Mouse (Mus musculus): ENCODE measurements around the gene Krtap28-10. TPM values are rescaled to one million over a fixed set of nuclear protein-coding genes. Genes with fewer than 3 reads are reported as not detected.

Krtap28-10 gene
- not detected in 2 replicates for polyA plus RNA-seq (2012; ENCODE audit: insufficient read depth, insufficient read length, low replicate concordance, missing spikeins)

DNA sequence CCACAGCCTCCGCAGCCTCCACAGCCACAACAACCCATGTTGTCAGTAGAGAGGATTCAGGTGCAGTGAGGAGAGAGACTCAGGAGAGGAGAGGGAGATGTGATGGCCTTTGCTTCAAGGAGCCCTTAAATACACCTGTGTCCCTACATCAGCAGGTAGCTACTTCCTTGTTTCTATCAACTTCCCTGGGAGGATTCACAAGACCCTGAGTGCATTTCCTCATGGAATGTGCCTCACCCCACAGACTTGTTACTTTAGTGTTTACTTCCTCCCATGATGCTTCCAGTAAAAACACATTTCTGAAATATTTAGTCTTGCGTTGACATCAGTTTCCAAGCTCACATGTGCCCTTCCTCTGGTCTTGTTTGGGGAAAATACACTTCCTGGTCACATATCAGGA is at the start of gene Krtap28-10:
Gene Krtap28-10 (minus strand): TSS at position 101 of the 400 bp plus-strand sequence.
- no peak for TF ChIP-seq POLR2A (IDR thresholded peaks at IDR 0.05; ENCODE audit: insufficient read depth, low read depth, low read length)
- no peak for TF ChIP-seq CTCF (IDR thresholded peaks at IDR 0.05; ENCODE audit: insufficient read depth, low read depth, low read length)
- no peak within 1 kb of the TSS for H3K27ac ChIP-seq (ENCODE audit: insufficient read depth, low read depth, low read length)
- no peaks in the 10 kb centered on the region; the same call in 1 of the 2 replicates for H3K4me1 ChIP-seq (ENCODE audit: control insufficient read depth, insufficient read depth, low read length)
- no peak within 1 kb of the TSS for H3K4me3 ChIP-seq (ENCODE audit: insufficient read depth, low read depth, low read length)
- WGBS: 80% methylated on average over 1 of the region's 2 CpGs

DNA sequence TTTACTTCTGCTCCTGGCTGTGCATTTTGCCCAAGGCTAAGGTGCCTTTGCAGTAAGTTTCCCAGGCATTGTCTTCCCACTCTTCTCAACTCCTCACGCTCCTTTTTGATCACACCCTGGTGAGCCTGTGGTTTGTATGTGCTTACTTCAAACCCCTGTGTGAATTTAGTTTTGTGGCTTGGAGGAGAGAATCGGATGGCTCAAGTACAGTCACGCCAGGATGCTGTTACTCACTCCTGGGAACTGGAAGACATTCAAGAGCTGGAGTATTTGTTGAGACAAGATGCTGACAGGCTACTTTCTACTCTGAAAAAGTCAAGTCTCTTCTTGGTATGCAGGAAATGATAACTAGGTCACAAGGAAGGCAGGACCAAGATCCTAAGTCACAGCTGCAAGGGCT is 49.0 kb upstream of the Krtap28-10 start:
- Histone ChIP-seq H3K27ac (ENCODE audit: insufficient read depth, low read depth, low read length) (no peak overlapping the region), H3K4me3 (ENCODE audit: insufficient read depth, low read depth, low read length) (no peak overlapping the region), H3K4me1 (ENCODE audit: control insufficient read depth, insufficient read depth, low read length) (no peaks in the 10 kb centered on the region)
- WGBS: 79% methylated on average over 3 of the region's 3 CpGs
- no peak for TF ChIP-seq CTCF (IDR thresholded peaks at IDR 0.05; ENCODE audit: insufficient read depth, low read depth, low read length)
- no peak for TF ChIP-seq POLR2A (IDR thresholded peaks at IDR 0.05; ENCODE audit: insufficient read depth, low read depth, low read length)

DNA sequence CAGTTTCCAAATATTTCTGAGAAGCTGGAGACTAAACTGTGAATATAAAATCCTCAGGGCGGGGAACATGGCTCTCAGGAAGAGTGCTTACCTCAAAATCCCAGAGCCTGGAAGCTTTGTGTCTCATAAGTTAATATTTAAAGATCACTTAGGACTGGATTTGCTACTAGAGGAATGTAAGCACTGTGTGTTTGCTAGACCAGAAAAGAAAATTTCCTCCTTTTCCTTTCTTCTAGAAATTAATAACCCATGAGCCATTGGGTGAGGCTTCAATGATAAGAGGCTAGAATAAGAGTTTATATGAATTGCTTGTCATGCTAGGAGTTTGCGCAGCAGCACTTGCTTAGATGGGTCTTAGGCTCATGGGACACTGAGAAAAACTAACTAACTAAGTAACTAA is 42.5 kb upstream of the Krtap28-10 start:
- Histone ChIP-seq H3K4me1 (ENCODE audit: control insufficient read depth, insufficient read depth, low read length) (no peaks in the 10 kb centered on the region), H3K27ac (ENCODE audit: insufficient read depth, low read depth, low read length) (no peak overlapping the region), H3K4me3 (ENCODE audit: insufficient read depth, low read depth, low read length) (no peak overlapping the region)
- WGBS: 93% methylated on average over 2 of the region's 2 CpGs
- TF ChIP-seq CTCF (IDR thresholded peaks at IDR 0.05; ENCODE audit: insufficient read depth, low read depth, low read length): no peak
- no peak for TF ChIP-seq POLR2A (IDR thresholded peaks at IDR 0.05; ENCODE audit: insufficient read depth, low read depth, low read length)

DNA sequence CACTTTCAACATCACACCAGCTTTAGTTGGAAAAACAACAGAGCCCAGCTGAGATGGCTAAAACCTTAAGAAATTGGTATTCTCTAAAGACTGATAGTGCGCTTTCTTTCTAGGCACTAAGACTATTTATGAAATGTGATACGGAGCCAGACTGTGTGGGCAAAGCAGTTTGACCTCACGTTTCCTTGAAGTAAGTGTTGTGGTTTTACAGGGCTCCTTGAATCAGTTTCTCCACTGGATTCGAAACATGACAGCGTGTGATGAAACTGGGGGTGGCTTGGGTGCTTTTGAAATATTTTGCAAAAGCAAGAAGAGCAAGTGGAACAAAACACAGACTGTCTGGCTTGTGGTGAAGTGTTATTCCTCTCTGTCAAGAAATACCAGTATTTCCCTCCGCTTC is 34.7 kb upstream of the Krtap28-10 start:
- Histone ChIP-seq H3K27ac (ENCODE audit: insufficient read depth, low read depth, low read length) (no peak overlapping the region), H3K4me3 (ENCODE audit: insufficient read depth, low read depth, low read length) (no peak overlapping the region), H3K4me1 (ENCODE audit: control insufficient read depth, insufficient read depth, low read length) (no peaks in the 10 kb centered on the region)
- 81% methylated on average over 6 of the region's 6 CpGs for WGBS
- no peak for TF ChIP-seq CTCF (IDR thresholded peaks at IDR 0.05; ENCODE audit: insufficient read depth, low read depth, low read length)
- TF ChIP-seq POLR2A (IDR thresholded peaks at IDR 0.05; ENCODE audit: insufficient read depth, low read depth, low read length): no peak

DNA sequence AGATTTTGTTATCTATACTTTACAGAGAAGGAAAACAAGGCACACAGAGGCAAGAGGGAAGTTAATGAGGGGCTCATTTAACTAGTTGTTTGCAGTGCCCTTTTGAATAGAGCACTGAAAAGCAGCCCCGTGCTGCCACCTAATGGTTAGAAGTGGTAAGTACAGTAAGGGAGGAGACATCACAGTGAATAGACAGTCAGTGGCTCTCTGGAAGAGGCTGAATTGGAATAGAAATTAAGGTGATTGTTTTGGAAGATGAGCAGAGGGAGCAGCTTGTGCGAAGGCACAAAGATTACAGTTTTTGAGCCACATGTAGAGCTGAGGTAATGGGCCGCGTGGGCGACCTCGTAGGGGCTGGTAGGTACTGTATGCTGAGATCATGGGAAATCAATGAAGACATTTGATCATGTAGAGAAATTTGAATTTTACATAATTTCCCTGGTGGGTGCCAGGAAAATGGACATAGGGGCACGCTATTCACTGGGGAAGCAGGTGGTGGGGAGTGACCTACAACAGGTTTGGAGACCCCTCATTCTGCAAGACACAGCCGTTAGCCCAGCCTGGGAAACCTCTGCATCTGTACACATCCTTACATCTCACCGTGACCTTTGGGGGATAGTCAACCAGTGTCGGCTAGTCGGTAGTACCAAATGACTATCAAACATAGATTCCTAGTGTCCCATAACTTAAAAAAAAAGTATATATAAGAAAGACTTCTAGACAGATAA is 34.1 kb upstream of the Krtap28-10 start:
- 44% methylated on average over 11 of the region's 11 CpGs for WGBS
- Histone ChIP-seq H3K4me3 (ENCODE audit: insufficient read depth, low read depth, low read length) (no peak overlapping the region), H3K4me1 (ENCODE audit: control insufficient read depth, insufficient read depth, low read length) (no peaks in the 10 kb centered on the region), H3K27ac (ENCODE audit: insufficient read depth, low read depth, low read length) (no peak overlapping the region)
- TF ChIP-seq POLR2A (IDR thresholded peaks at IDR 0.05; ENCODE audit: insufficient read depth, low read depth, low read length) (no peak), CTCF (IDR thresholded peaks at IDR 0.05; ENCODE audit: insufficient read depth, low read depth, low read length) (no peak)

DNA sequence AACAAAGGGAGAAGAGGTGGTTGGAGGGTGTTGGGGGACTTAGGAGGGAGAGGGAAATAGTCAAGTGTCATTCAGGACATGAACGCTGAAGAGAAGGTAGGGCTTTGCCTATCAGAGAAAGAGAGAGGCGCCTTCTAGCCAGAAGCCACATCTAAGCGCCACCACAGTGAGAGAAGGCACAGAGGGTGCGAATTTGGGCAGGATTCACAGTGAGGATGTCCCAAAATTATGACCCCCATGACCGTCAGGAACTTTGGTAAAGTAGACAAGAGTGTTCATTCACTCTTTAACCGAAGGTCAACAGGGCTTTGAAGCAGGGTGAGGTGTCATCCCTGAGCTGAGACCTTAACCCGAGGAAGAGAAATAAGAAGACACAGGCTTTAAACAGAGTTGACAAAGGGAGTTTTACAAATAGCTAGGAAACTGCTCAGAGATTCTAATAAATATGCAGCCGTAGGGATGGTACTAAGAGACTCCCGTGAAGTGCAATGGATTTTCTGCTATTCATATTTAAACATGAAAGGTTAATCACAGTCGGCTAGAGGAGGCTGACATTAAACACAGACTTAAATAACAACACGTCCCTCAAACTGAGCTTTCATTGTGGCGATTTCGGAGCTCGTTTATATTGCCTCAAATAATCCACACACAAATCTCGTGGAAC is 33.4 kb upstream of the Krtap28-10 start:
- no peaks in the 10 kb centered on the region for H3K4me1 ChIP-seq (ENCODE audit: control insufficient read depth, insufficient read depth, low read length)
- no peak overlapping the region for H3K4me3 ChIP-seq (ENCODE audit: insufficient read depth, low read depth, low read length)
- H3K27ac ChIP-seq (ENCODE audit: insufficient read depth, low read depth, low read length): no peak overlapping the region
- WGBS: 28% methylated on average over 15 of the region's 15 CpGs
- TF ChIP-seq POLR2A (IDR thresholded peaks at IDR 0.05; ENCODE audit: insufficient read depth, low read depth, low read length): no peak
- TF ChIP-seq CTCF (IDR thresholded peaks at IDR 0.05; ENCODE audit: insufficient read depth, low read depth, low read length): no peak

DNA sequence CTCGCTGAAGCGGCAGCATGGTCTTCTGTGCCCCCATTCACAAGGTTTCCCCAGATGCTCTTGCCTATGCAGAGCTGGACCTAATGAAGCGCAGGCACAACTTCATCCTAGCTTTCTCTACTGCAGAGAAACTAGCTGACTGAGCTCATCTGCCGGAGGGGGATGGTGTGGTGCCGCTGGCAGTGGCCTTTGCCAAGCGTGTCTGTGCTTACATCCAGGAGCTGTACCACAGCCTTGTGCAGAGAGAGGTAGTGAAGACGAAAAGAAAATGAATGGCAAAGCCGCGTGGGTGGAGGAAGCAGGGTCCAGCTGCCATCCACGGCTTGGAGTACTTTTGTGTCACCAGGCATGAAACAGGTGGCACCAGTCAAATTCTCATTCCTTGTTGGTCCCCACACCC is 24.9 kb upstream of the Krtap28-10 start:
- WGBS: 76% methylated on average over 10 of the region's 10 CpGs
- Histone ChIP-seq H3K27ac (ENCODE audit: insufficient read depth, low read depth, low read length) (no peak overlapping the region), H3K4me3 (ENCODE audit: insufficient read depth, low read depth, low read length) (no peak overlapping the region), H3K4me1 (ENCODE audit: control insufficient read depth, insufficient read depth, low read length) (no peaks in the 10 kb centered on the region)
- TF ChIP-seq POLR2A (IDR thresholded peaks at IDR 0.05; ENCODE audit: insufficient read depth, low read depth, low read length) (no peak), CTCF (IDR thresholded peaks at IDR 0.05; ENCODE audit: insufficient read depth, low read depth, low read length) (no peak)

DNA sequence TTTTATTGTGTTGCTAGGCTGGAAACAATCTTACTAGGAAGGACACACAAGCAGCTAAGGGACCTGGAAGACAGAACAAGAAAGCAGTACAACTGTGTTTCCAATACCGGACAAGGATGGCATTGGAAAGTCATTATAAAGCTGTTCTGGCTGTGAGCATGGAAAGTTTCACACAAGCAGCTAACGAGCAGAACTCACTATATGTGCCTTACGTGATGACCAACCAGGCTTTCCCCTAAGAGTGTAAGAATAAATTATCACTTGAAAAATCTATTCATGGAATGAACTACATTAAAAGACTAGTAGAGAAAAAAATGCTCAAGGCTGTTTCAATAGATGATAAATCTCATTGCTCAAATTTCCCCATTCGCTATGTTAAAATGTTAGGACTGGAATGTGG is 24.3 kb upstream of the Krtap28-10 start:
- 84% methylated on average over 4 of the region's 4 CpGs for WGBS
- H3K27ac ChIP-seq (ENCODE audit: insufficient read depth, low read depth, low read length): no peak overlapping the region
- no peak for TF ChIP-seq CTCF (IDR thresholded peaks at IDR 0.05; ENCODE audit: insufficient read depth, low read depth, low read length)
- TF ChIP-seq POLR2A (IDR thresholded peaks at IDR 0.05; ENCODE audit: insufficient read depth, low read depth, low read length): no peak
- no peaks in the 10 kb centered on the region for H3K4me1 ChIP-seq (ENCODE audit: control insufficient read depth, insufficient read depth, low read length)
- no peak overlapping the region for H3K4me3 ChIP-seq (ENCODE audit: insufficient read depth, low read depth, low read length)

DNA sequence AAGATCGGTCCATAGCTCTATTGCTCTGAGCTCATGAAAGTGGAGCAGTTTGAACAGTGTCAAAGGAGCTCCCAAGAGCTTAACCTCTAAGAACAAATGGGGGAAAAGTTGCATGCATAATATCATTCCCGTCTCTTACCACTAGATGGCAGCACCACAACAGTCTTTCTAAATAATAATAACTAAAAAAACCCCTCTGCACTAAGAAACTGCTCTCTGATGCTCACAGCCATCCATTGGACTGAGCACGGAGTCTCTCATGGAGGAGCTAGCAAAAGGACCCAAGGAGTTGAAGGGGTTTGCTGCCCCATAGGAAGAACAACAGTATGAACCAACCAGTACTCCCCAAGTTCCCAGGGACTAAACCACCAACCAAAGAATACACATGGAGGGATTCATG is 22.6 kb upstream of the Krtap28-10 start:
- no peak for TF ChIP-seq POLR2A (IDR thresholded peaks at IDR 0.05; ENCODE audit: insufficient read depth, low read depth, low read length)
- TF ChIP-seq CTCF (IDR thresholded peaks at IDR 0.05; ENCODE audit: insufficient read depth, low read depth, low read length): no peak
- 17% methylated on average over 3 of the region's 3 CpGs for WGBS

More for the DNA sequence above, 22.6 kb upstream of the Krtap28-10 start:
- H3K4me1 ChIP-seq (ENCODE audit: control insufficient read depth, insufficient read depth, low read length): peaks cover 2% of the 10 kb centered on the region; the same call in 1 of the 2 replicates
- no peak overlapping the region for H3K4me3 ChIP-seq (ENCODE audit: insufficient read depth, low read depth, low read length)
- H3K27ac ChIP-seq (ENCODE audit: insufficient read depth, low read depth, low read length): no peak overlapping the region
